Mouse (Mus musculus): ENCODE measurements around the gene Mei4.

Mei4 gene

DNA sequence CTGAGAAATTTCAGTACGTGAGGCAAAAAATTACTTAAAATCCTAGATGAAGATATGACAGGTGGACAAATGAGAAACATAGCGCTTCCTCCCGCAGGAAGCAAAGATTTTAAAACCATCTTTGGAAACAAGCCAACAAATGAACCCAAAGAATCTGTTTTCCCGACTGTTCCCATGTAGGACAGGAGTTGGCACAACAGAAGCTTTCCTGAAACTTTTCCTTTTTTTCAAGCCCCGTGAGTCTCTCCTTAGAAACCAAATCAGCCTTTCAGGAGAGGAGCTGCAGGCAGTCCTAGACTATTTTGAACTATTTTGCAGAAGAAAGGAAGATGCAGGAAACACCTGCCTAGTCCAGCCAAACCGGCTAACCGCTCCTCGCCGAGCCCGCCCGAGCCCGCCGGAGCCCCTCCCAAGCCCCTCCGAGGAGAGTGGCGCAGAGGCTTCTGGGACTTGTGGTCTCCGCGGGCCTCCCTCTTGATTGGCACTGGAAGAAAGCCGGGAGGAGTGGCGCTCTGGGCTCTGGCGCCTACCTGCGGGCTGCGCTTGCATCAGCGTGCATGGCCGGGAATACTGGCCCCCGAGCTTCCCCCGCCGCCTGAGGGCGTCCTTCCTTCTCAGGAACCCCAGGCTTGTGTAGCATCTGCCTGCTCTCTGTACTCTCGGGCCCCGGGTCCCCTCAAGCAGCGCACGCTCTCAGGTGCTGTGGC is at the start of gene Mei4:
Mei4 (plus strand) TSS at position 490 of the 707 bp plus-strand sequence.
- DNase-seq (ENCODE audit: low read depth in 2 of 2, low spot score in 2 of 2): peak; percentile 26 to 43

DNA sequence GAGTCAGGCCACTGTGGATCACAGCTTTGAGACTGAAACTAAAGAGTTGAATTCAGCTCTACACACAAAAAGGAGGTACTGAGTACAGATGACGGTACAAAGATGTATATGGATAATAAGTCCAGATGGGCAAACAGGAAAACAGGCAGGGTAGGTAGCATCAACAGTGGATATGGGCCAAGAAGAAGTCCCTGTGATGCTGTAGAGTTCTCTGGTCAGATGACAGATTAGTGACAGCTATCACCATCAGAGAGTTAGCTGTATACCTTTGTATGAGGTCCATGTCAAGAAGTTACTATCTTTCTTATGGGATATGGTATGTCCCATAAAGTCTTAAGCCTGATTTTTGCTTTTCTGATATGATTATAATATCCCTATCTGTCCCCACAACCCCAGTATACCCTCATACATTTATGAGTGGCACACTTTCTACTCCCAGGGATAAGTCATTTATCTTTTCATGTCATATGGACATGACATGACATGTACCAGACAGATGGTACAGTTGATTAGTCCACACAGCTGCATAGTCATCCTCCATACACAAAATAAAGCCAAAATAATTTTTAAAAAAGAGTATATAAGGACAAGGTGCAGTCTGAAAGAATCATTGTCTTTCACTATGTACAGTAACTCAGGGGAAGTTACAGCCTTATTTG is 43.6 kb upstream of the Mei4 start:
- DNase-seq (ENCODE audit: low read depth in 2 of 2, low spot score in 2 of 2): no peak

DNA sequence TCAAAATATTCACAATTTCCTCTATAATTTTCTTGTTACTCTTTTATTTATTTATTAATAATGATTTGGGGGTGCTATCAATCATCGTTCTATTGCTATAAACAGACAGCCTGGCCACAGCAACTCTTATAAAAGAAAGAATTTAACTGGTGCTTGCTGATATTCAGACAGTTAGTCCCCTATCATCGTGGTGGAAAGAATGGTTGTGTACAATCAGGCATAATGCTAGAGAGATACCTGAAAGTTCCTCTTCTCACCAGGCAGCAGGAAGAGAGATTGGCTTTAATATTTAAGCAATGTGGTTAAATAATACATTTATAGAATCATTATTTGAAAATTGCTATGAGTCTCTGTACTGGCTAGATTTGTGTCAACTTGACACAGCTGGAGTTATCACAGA is 35.9 kb upstream of the Mei4 start:
- DNase-seq (ENCODE audit: low read depth in 2 of 2, low spot score in 2 of 2): no peak

DNA sequence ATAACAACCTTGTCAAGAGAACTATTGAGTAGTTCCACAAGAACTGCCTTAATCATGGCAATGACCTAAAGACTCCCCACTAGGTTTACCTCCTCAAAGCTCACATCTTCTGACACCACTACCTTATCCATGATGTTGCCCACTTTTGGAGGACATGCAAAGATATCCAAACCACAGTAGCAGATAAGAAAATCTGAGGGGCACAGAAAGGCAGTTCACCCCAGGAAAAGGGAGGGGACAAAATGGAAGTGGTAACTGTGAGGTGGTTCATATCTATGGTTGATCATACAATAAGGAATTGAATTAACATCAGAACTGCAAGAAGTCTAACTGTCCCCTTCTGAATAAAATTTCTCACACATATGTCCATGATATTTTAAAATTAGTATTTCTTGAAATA is 29.4 kb upstream of the Mei4 start:
- DNase-seq (ENCODE audit: low read depth in 2 of 2, low spot score in 2 of 2): no peak

DNA sequence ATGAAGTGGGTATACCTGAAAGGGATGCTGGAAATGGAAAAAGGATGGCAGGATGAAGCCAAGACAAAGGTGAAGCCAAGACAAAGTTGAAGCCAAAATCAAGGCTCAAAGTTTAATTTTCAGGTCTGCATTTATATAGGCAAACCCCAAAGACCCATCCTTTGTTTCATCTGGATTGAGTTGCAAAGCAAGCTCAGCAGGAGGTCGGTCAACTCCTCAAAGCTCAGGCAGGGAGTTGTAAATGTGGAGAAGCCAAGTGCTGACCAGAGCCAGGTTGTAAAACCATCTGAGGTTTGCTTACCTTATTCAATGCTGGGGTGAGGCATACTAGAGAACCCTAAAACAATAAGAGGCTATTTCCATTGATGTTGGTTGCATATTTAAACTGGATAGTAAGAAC is 4.6 kb upstream of the Mei4 start:
- DNase-seq (ENCODE audit: low read depth in 2 of 2, low spot score in 2 of 2): no peak

DNA sequence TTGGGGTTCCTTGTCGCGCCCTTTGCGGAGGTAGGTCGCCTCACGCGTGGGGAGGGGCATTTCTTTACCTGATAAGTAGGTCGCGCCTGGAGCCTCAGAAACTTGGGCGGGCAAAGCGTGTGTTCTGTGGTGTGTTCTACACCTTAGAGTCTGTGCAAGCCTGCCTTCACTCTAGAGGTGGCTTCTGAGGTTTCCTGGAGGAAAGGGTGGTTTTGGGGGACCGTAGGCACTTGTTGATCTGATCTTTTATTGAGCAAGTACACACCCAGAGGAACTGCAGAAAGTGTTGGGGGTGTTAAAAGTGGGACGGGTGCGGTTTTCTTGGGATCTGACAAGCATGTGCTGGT is 391 bp downstream of the Mei4 start:
- DNase-seq (ENCODE audit: low read depth in 2 of 2, low spot score in 2 of 2): no peak

DNA sequence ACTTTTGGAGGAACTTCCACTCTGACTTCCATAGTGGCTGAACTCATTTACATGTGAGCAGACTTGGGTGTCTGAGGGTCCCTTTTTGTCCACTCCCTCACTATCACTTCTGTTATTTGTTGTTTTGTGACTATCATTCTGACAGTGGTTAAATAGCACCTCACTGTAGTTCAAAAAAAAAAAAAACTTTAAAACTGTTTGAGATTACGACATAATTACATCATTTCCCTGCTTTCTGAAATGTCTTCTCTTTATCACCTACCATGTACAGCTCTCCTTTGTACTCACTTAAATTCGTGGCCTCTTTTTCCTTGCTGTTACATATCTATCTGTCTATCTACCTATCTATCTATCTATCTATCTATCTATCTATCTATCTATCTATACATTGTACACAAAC is 2.6 kb downstream of the Mei4 start:
- DNase-seq (ENCODE audit: low read depth in 2 of 2, low spot score in 2 of 2): no peak

DNA sequence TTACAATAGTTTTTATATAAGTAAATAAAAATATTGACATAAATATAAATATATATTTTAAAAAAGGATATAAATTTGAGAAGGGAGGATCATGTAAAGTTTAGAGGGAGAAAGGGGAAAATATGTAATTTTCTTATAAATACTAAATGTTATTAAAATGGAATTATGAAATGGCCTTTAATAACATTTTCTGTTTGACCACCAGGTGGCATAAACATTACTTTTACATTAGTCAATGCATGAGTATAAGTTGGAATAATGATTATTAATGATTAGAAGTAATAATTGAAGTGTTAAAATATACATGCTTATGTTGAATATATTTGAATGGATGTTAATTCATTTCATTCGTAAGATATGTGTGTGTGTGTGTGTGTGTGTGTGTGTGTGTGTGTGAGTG is 58.0 kb downstream of the Mei4 start:
- no peak for DNase-seq (ENCODE audit: low read depth in 2 of 2, low spot score in 2 of 2)

DNA sequence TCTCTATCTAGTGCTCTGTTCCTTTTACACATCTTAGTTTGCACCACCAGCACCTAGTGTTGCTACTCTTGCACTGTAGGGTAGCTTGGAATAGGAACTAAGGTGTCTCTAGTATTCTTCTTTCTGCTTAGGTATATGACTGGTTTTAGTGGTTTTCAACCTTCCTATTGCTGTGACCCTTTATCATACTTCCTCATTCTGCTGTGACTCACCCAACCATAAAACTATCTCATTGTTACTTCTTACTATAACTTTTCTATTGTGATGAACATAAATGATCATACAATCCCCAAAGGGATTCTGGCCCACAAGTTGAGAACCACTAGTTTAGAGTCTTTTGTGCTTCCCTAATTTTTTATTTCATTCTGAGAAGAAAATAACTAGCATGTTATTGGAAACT is 61.3 kb downstream of the Mei4 start:
- no peak for DNase-seq (ENCODE audit: low read depth in 2 of 2, low spot score in 2 of 2)

DNA sequence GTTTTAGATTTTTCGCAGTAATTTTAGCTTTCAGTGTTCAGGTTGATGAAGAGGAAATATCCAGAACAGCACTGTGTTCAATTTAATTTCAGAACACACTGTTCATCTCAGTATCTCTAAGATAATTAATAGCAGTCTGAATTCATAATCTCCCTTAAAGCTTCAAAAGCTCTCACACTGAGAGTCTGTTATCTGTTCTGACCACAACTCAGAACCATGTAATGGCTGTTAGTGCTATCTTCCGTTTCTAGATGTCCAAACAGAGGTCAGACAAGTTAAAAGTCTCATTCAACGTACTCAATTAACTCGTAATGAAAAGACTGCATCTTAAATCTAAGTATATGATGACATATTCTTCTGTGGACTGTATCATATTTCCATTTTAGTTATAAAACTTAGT is 77.1 kb downstream of the Mei4 start:
- no peak for DNase-seq (ENCODE audit: low read depth in 2 of 2, low spot score in 2 of 2)

DNA sequence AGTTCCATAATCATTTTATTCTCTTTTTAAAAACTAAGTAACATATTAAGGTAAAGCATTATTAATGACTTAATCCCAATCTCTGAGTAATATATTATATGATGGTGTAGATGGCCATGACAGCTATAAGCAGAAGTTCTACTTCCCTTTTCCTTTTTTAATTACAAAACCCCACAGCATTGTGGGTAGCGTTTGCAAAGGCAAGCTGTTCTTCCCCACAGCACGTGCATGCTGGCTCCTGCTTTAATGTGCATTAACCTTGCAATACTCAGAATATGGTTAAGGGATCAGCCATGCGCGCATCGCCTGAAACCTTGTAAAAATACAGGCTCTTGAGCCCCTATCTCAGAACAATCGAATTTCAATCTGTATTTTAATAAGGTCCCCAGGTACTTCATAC is 82.2 kb downstream of the Mei4 start:
- DNase-seq (ENCODE audit: low read depth in 2 of 2, low spot score in 2 of 2): no peak

DNA sequence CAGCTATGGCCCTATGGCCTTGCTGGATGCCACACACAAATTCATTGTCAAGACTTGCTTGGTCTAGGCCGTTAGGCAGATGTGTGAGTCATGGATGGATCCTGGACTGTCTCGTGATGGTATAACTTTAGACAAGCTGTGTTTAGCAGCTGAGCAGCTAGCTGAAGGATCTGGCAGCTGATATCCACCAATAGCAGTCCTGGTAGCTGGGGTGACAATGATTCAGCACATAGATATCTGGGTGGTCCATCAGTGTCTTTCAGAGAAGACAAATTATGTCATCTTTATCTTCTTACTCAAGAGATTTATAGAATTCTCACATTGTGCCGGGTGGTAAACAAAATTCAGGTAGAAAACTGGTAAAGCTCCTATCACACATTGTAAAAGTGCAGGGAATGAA is 93.4 kb downstream of the Mei4 start:
- DNase-seq (ENCODE audit: low read depth in 2 of 2, low spot score in 2 of 2): no peak

DNA sequence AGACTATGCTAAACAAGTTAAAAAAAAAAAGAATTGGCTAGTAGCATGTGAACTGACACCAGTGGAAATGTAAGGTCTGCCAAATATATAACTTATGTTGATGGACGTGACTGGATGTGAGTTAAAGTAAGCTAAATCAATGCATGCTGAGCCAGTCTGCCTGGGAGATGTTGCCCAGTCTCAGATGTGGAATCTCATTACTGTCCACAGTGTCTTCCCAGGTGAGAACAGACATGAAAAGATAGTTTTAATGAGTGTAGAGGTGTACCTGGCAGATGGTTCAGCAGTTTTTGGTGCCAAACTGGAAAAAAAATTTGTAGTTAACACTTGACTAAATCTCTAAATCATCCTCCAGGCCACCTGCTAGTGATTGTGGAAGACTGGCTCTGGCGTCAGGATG is 94.4 kb downstream of the Mei4 start:
- no peak for DNase-seq (ENCODE audit: low read depth in 2 of 2, low spot score in 2 of 2)

DNA sequence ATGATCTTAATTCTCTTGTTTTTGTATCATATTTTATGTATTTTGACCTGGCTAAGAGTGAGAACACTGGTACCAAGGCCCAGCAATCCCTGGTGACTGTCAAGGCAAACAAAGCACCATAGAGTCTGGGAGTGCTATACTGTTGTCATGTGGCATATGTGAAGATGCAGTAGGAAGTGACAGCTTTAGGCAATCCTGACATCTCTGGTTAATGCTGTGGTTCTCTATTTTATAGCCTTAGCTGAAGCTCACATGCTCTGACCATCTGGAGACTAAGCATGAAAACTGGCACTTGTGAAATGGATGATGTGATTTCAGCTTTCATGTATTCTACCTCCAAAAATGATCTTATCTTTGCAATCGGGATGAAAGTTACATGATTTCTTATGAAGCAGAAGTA is 103.3 kb downstream of the Mei4 start:
- no peak for DNase-seq (ENCODE audit: low read depth in 2 of 2, low spot score in 2 of 2)

DNA sequence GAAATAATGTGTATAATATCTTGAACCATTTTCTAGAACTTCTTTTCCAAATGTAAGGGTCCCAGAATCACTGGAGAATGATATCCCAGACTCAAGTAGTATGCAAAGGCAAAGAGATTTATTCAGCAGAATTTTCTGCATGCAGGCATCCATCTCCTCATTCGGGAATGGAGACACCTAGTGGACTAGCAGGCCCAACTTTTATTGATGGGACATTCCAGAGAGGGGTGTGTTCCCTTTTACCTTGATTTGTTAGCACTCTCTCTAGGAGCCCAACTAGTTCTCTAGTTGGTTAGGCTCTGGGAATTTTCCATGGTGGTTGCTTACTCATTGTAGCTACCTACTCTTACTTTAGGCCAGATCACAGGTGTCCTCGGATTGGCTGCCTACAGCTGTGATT is 105.5 kb downstream of the Mei4 start:
- DNase-seq (ENCODE audit: low read depth in 2 of 2, low spot score in 2 of 2): no peak

DNA sequence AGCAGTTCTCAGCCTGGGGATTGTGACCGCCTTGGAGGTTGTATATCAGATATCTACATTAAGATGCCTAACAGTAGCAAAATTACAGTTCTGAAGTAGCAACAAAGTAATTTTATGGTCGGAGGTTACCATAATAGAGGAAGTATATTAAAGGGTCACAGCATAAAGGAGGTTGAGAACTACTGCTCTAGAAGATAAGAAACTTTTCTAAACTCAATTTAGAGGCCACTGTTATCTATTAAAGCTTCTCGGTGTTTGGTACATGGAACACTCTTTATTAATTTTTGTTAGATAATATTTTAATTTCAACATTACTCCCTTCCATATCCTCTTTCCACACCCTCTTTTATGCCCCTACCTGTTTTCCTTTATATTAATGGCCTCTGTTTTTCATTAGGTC is 119.0 kb downstream of the Mei4 start:
- DNase-seq (ENCODE audit: low read depth in 2 of 2, low spot score in 2 of 2): no peak

DNA sequence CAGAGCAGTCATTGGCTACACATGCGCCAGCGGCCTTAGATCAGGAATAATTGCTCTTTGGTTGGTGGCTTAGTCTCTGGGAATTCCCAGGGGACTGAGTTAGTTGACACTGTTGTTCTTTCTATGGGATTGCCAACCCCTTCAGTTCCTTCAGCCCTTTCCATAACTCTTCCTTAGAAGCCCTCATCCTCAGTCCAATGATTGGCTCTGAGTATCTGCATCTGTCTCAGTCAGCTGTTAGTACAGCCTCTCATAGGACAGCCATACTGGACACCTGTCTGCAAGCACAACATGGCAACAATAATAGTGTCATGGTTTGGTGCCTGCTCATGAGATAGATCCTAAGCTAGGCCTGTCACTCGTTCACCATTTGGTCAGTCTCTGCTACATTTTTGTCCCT is 149.5 kb downstream of the Mei4 start:
- DNase-seq (ENCODE audit: low read depth in 2 of 2, low spot score in 2 of 2): no peak

DNA sequence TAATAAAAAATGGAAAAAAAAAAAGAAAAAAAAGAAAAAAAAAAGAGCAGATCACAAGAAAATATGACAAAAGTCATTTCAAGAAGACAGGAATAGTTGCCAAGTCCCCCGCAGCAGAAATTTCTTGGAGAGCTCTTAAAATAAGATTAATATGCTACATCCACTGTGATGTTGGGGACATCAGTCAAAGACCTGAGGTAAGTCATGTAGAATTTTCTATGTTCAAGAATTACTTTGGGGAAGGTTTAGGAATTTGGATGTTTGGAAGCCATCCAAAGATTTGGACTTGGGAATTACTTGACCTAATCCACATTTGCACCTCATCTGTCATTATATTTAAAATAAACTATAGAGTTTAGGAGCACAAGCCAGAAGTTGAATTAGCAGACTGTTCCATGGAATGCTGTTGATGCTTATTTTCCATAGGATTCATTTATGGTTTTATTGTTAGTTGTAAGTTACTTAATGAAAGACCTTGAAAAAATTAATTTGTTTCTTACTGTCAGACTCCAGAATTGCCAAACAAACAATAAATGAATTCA is 179.1 kb downstream of the Mei4 start:
- no peak for DNase-seq (ENCODE audit: low read depth in 2 of 2, low spot score in 2 of 2)

DNA sequence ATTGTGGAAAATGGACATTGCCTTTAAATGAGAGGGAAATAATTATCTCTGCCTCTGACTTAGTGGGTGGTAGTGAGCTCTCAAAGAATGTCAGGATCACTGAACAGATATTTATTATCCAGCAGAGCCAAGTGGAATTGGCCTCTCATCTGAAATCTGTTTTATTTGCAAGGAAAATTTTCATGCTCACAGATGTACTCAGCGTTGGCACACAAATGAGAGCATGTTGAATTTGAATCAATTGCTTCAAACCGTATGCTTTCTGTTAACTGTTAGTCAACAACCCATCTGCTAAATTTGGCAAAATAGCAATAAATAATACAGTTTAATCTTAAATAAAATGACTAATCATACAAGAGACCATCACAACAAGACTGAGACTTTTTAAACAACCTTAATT is 181.0 kb downstream of the Mei4 start:
- DNase-seq (ENCODE audit: low read depth in 2 of 2, low spot score in 2 of 2): no peak

DNA sequence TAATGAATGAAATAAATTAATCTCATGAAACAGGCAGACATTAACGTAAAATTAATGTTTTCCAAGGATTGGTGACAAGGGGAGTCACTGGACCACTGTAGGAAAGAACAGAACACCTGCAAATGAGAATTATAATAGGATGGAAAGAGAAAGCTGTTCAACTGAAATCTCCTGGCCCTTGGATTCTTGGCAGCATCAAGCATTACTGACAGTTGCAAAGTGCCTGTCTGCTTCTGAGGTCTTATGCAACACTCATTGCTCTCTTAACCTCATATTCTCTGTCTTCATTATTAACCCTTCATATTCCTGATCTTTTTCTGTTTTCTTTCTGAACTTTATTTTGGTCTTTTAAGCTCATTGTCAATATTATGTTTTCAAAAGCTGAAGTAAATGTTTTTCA is 210.4 kb downstream of the Mei4 start:
- DNase-seq (ENCODE audit: low read depth in 2 of 2, low spot score in 2 of 2): no peak

DNA sequence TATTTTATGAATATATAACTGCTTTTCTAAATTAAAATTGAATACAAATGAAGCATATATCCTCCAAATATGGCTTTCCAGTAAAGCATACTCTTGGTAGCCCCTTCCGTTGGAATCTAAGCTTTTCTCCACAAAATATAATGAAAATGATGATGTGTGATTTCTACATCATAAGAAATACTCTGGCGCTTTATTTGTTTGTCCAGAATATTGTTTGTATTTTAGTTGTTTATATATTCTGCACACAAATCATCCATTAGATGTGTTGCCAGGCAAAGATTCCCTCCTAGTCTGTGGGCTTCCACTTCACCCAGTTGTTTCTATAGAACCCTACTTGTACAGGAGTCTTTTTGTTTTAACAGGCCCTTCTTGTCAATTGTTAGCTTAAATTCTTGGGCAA is 211.8 kb downstream of the Mei4 start:
- no peak for DNase-seq (ENCODE audit: low read depth in 2 of 2, low spot score in 2 of 2)

DNA sequence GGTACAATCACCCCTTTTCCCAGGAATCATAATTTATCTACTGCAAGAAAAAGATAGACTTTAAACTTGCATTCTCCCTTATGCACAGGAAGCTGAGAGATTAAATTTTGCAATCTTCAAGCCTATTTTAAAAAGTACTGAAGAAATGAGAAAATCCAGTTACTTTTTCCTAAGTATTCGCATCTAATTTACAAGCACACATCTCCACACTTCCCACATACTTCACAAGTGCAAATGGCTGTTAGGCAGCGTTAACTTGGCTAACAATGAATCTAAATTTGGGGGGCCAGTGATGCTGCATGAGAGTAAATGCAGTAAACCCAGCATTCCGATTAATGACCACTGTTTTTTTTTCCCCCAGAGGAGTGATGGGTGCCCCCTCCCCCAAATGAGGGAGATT is 232.9 kb downstream of the Mei4 start:
- no peak for DNase-seq (ENCODE audit: low read depth in 2 of 2, low spot score in 2 of 2)

DNA sequence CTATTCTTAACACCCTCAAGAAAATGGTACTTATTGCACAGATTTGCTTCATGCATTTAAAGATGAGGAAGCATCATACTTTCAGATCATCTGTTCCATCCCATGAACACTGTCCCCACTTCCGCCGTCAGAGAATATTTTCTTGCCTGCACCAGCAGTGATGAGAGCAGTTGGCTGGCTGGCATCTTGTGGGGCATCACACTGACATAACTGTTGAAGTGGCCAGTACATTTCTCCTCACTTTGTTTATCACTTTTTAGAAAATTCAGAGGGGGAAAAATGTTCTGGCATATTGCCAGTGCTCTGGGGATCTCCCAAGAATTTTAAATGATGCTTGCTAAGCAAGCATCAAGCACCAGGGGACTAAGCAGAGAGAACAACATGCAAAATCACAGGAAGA is 251.4 kb downstream of the Mei4 start:
- DNase-seq (ENCODE audit: low read depth in 2 of 2, low spot score in 2 of 2): no peak

Data from CD8-positive naive resting alpha-beta T cell, adult 2 months (primary cell).